In genomic region chr11:20914297-20914997, GRCm38 (mm10) we compare ENCODE assay signal across 8 mouse cellular contexts.
A peak's percentile ranks its signal among the peaks of the same experiment; 100 is the strongest.
DNase-seq lines count a peak whose midpoint lies in the region; ATAC-seq and TF ChIP-seq lines count a peak whose summit lies in the region.

No protein-coding gene starts in this region.

- peak overlapping the region; percentile 55; the same call in 1 of the 2 replicates for H3K27ac ChIP-seq in layer of hippocampus, adult 2 months
- H3K27ac ChIP-seq in forebrain, embryonic 14.5 days (ENCODE audit: low read depth, low read length): no peak overlapping the region; the same call in 1 of the 2 replicates
- H3K27ac ChIP-seq in limb, embryonic 10.5 days: peak overlapping the region; percentile 84
- H3K27ac ChIP-seq in neural tube, embryonic 14.5 days (ENCODE audit: low read depth, low read length): peak overlapping the region; percentile 57

- H3K9me3 ChIP-seq in forebrain, embryonic 14.5 days (replicated peaks; ENCODE audit: control insufficient read depth, low read length): no peaks in the 10 kb centered on the region
- H3K9me3 ChIP-seq in limb, embryonic 10.5 days (replicated peaks): no peaks in the 10 kb centered on the region
- H3K9me3 ChIP-seq in neural tube, embryonic 14.5 days (ENCODE audit: control insufficient read depth, low read length): no peaks in the 10 kb centered on the region

- H3K36me3 ChIP-seq in forebrain, embryonic 14.5 days (ENCODE audit: control insufficient read depth, insufficient read depth, low read length): no peaks in the 10 kb centered on the region
- no peaks in the 10 kb centered on the region for H3K36me3 ChIP-seq in limb, embryonic 10.5 days
- H3K36me3 ChIP-seq in neural tube, embryonic 14.5 days (ENCODE audit: control insufficient read depth, insufficient read depth, low read length): no peaks in the 10 kb centered on the region

- H3K27me3 ChIP-seq in forebrain, embryonic 14.5 days (replicated peaks; ENCODE audit: control insufficient read depth, insufficient read depth, low read length): no peaks in the 10 kb centered on the region
- H3K27me3 ChIP-seq in limb, embryonic 10.5 days (ENCODE audit: low read depth, poor library complexity, severe bottlenecking): no peaks in the 10 kb centered on the region
- H3K27me3 ChIP-seq in neural tube, embryonic 14.5 days (ENCODE audit: control insufficient read depth, insufficient read depth, low read length): no peaks in the 10 kb centered on the region

- no peak for DNase-seq in layer of hippocampus, adult 2 months (ENCODE audit: low spot score in 2 of 2)
- no peak for DNase-seq in layer of hippocampus, adult 9-10 months (ENCODE audit: low spot score)
- DNase-seq in forebrain, embryonic 14.5 days (ENCODE audit: low spot score): no peak
- no peak for DNase-seq in limb, embryonic 10.5 days (ENCODE audit: low spot score)
- DNase-seq in testis, postnatal 14 days (ENCODE audit: low spot score): no peak
- DNase-seq in left cerebral cortex, adult 9 months (ENCODE audit: low spot score in 2 of 2): no peak

- no peak overlapping the region; the same call in 1 of the 2 replicates for H3K4me3 ChIP-seq in layer of hippocampus, adult 2 months
- H3K4me3 ChIP-seq in forebrain, embryonic 14.5 days (ENCODE audit: low read depth, low read length): no peak overlapping the region
- H3K4me3 ChIP-seq in limb, embryonic 10.5 days: no peak overlapping the region
- H3K4me3 ChIP-seq in neural tube, embryonic 14.5 days (ENCODE audit: low read depth, low read length): no peak overlapping the region

- H3K9ac ChIP-seq in forebrain, embryonic 14.5 days (ENCODE audit: low read length): no peak overlapping the region
- no peak overlapping the region for H3K9ac ChIP-seq in neural tube, embryonic 14.5 days (replicated peaks; ENCODE audit: low read depth, low read length)

- 78% methylated on average over 12 of the region's 12 CpGs for WGBS in forebrain, embryonic 14.5 days
- 62% methylated on average over 12 of the region's 12 CpGs for WGBS in limb, embryonic 10.5 days
- WGBS in neural tube, embryonic 14.5 days: 74% methylated on average over 12 of the region's 12 CpGs

- H3K4me1 ChIP-seq in forebrain, embryonic 14.5 days (ENCODE audit: control insufficient read depth, insufficient read depth, low read length): peaks cover 2% of the 10 kb centered on the region; the same call in 1 of the 2 replicates
- H3K4me1 ChIP-seq in limb, embryonic 10.5 days: peaks cover 40% of the 10 kb centered on the region
- H3K4me1 ChIP-seq in neural tube, embryonic 14.5 days (ENCODE audit: control insufficient read depth, insufficient read depth, low read length): 0 out of 2 replicates have a peak, but pooled peaks cover 7% of the 10 kb centered on the region

- no peak overlapping the region for H3K4me2 ChIP-seq in forebrain, embryonic 14.5 days (ENCODE audit: low read length)
- H3K4me2 ChIP-seq in neural tube, embryonic 14.5 days (ENCODE audit: low read depth, low read length): no peak overlapping the region

- ATAC-seq in forebrain, embryonic 14.5 days: peak; percentile 18; the same call in 1 of the 2 replicates
- peak; percentile 55 for ATAC-seq in neural tube, embryonic 14.5 days (ENCODE audit: low read depth)
- no peak for ATAC-seq in inflammation-experienced regulatory T-cells, adult 6 months

- no peak for TF ChIP-seq CTCF in layer of hippocampus, adult 2 months (conservative IDR thresholded peaks at IDR 0.05)
